Comparison of ENCODE assay signal across 8 mouse cellular contexts in the genomic region with DNA sequence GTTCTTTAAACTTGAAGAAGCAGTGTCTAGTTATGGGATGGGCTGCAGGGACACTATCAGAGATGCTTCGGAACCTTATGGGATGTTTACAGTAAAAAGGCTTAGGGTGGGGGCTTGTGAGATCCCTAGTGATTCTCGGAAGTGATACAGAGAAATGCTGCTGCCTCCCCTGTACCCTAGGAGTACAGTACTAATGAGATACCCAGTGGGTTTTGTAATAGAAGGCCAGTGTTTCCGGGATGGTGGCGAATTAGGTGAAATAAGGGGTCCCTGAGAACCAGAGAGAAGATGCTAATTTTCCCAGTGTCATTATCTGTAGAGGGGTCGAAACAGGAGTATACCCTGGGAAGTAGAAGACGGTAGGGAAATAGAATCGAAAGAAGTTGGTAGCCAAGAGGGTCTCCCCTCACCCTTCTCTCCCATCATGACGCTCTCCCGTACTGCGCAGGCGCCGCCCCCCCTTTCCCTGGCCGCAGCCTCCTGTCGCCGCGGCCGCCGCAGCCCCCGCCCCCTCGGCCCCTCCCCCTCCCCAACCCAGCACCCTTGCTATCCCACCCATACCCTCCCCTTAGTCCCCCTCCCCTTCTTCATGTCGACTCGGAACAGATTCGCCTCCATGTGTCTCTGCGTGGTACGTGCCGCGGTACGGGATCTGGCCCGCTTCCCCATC. TPM values are rescaled to one million over a fixed set of nuclear protein-coding genes. Genes with fewer than 3 reads are reported as not detected.
DNase-seq lines count a peak whose midpoint lies in the region; ATAC-seq and TF ChIP-seq lines count a peak whose summit lies in the region.

No protein-coding gene starts in this region.

- H3K27ac ChIP-seq in kidney, embryonic 14.5 days (ENCODE audit: low read depth, low read length): no peak overlapping the region
- H3K27ac ChIP-seq in forebrain, embryonic 15.5 days (replicated peaks): peak overlapping the region; percentile 38
- no peak overlapping the region for H3K27ac ChIP-seq in liver, embryonic 14.5 days
- no peak overlapping the region; the same call in 1 of the 2 replicates for H3K27ac ChIP-seq in stomach, postnatal 0 days (replicated peaks)

- no peak for DNase-seq in kidney, adult 8-10 months
- peak; percentile 55 to 70 for DNase-seq in cerebellum, postnatal 14 days
- no peak for DNase-seq in liver, embryonic 14.5 days (ENCODE audit: low read depth in 3 of 3, low spot score in 3 of 3)
- no peak for DNase-seq in stomach, postnatal 0 days (ENCODE audit: low spot score)
- DNase-seq in yolk sac, embryonic 10.5 days (ENCODE audit: low spot score): no peak

- H3K9me3 ChIP-seq in kidney, embryonic 14.5 days (ENCODE audit: control insufficient read depth, low read length): no peaks in the 10 kb centered on the region
- H3K9me3 ChIP-seq in forebrain, embryonic 15.5 days: no peaks in the 10 kb centered on the region
- H3K9me3 ChIP-seq in liver, embryonic 14.5 days (ENCODE audit: control insufficient read depth, low read length): no peaks in the 10 kb centered on the region
- H3K9me3 ChIP-seq in stomach, postnatal 0 days (ENCODE audit: control insufficient read depth, low read length): no peaks in the 10 kb centered on the region

- no peak for TF ChIP-seq EP300 in liver, embryonic 14.5 days (IDR thresholded peaks at IDR 0.05; ENCODE audit: low read depth)
- TF ChIP-seq EP300 in stomach, postnatal 0 days (optimal IDR thresholded peaks at IDR 0.05): no peak

- H3K36me3 ChIP-seq in kidney, embryonic 14.5 days (ENCODE audit: control insufficient read depth, insufficient read depth, low read length): no peaks in the 10 kb centered on the region
- H3K36me3 ChIP-seq in forebrain, embryonic 15.5 days: no peaks in the 10 kb centered on the region
- no peaks in the 10 kb centered on the region for H3K36me3 ChIP-seq in liver, embryonic 14.5 days (replicated peaks; ENCODE audit: control insufficient read depth, insufficient read depth, low read depth)
- H3K36me3 ChIP-seq in stomach, postnatal 0 days (ENCODE audit: control insufficient read depth, insufficient read depth, low read length): no peaks in the 10 kb centered on the region

- ATAC-seq in kidney, embryonic 14.5 days (ENCODE audit: low FRiP score, low TSS enrichment): no peak
- ATAC-seq in forebrain, embryonic 15.5 days (replicated peaks): no peak
- no peak for ATAC-seq in liver, embryonic 14.5 days (ENCODE audit: insufficient read depth)
- no peak for ATAC-seq in stomach, postnatal 0 days (ENCODE audit: low FRiP score, low TSS enrichment)
- no peak for ATAC-seq in inflammation-experienced regulatory T-cells, adult 6 months

- 6% methylated on average over 20 of the region's 29 CpGs for WGBS in kidney, embryonic 14.5 days
- 5% methylated on average over 26 of the region's 29 CpGs for WGBS in forebrain, embryonic 15.5 days
- 6% methylated on average over 26 of the region's 29 CpGs for WGBS in liver, embryonic 14.5 days (ENCODE audit: insufficient replicate concordance)
- 6% methylated on average over 24 of the region's 29 CpGs for WGBS in stomach, postnatal 0 days

- H3K4me3 ChIP-seq in kidney, embryonic 14.5 days (ENCODE audit: low read length): peak overlapping the region; percentile 35
- peak overlapping the region; percentile 39 for H3K4me3 ChIP-seq in forebrain, embryonic 15.5 days
- H3K4me3 ChIP-seq in liver, embryonic 14.5 days (ENCODE audit: insufficient read depth in 1 of 2, low read depth in 2 of 2, low read length in 2 of 2): no peak overlapping the region
- H3K4me3 ChIP-seq in stomach, postnatal 0 days (ENCODE audit: low read depth, low read length): peak overlapping the region; percentile 28

- no peak for TF ChIP-seq CTCF in liver, embryonic 14.5 days (IDR thresholded peaks at IDR 0.05; ENCODE audit: low read depth)
- no peak for TF ChIP-seq CTCF in stomach, postnatal 0 days (IDR thresholded peaks at IDR 0.05; ENCODE audit: low read depth)

- H3K27me3 ChIP-seq in kidney, embryonic 14.5 days (ENCODE audit: control insufficient read depth, insufficient read depth, low read length): no peaks in the 10 kb centered on the region
- no peaks in the 10 kb centered on the region for H3K27me3 ChIP-seq in forebrain, embryonic 15.5 days
- peaks cover 27% of the 10 kb centered on the region for H3K27me3 ChIP-seq in liver, embryonic 14.5 days (ENCODE audit: control insufficient read depth, insufficient read depth, low read length)
- H3K27me3 ChIP-seq in stomach, postnatal 0 days (ENCODE audit: control insufficient read depth, insufficient read depth, low read length): no peaks in the 10 kb centered on the region

- peaks cover 66% of the 10 kb centered on the region for H3K4me1 ChIP-seq in kidney, embryonic 14.5 days (ENCODE audit: control insufficient read depth, insufficient read depth, low read length)
- H3K4me1 ChIP-seq in forebrain, embryonic 15.5 days: peaks cover 85% of the 10 kb centered on the region
- H3K4me1 ChIP-seq in liver, embryonic 14.5 days (replicated peaks; ENCODE audit: control insufficient read depth in 2 of 2, insufficient read depth in 2 of 2, low read length in 1 of 2): peaks cover 6 to 16% of the 10 kb centered on the region in 2 experiments
- H3K4me1 ChIP-seq in stomach, postnatal 0 days (replicated peaks; ENCODE audit: control insufficient read depth, insufficient read depth): 0 out of 2 replicates have a peak, but pooled peaks cover 4% of the 10 kb centered on the region

- peak overlapping the region; percentile 56 for H3K4me2 ChIP-seq in kidney, embryonic 14.5 days (replicated peaks; ENCODE audit: low read depth, low read length)
- peak overlapping the region; percentile 60 for H3K4me2 ChIP-seq in forebrain, embryonic 15.5 days (replicated peaks)
- H3K4me2 ChIP-seq in liver, embryonic 14.5 days (ENCODE audit: low read depth): peak overlapping the region; percentile 41
- peak overlapping the region; percentile 47 for H3K4me2 ChIP-seq in stomach, postnatal 0 days (replicated peaks; ENCODE audit: low read depth)

- H3K9ac ChIP-seq in kidney, embryonic 14.5 days (ENCODE audit: low read depth, low read length): peak overlapping the region; percentile 47; the same call in 1 of the 2 replicates
- peak overlapping the region; percentile 49 for H3K9ac ChIP-seq in forebrain, embryonic 15.5 days (replicated peaks)
- H3K9ac ChIP-seq in liver, embryonic 14.5 days (replicated peaks): no peak overlapping the region
- no peak overlapping the region; the same call in 1 of the 2 replicates for H3K9ac ChIP-seq in stomach, postnatal 0 days (ENCODE audit: low read length)

RNA-seq across cellular contexts. Expression of a gene that starts 6.9 kb away (rescaled TPM):
- 13.2 and 16.4 TPM in 2 replicates for polyA plus RNA-seq in kidney, embryonic 14.5 days (2014; fragmentation: Nextera tagmentation; extraction: Ambion mirVana)
- 27.8 and 29.8 TPM in 2 replicates for polyA plus RNA-seq in forebrain, embryonic 15.5 days (2015; fragmentation: Nextera tagmentation; extraction: Ambion mirVana)
- 1.5 and 1.9 TPM in 2 replicates for polyA plus RNA-seq in liver, embryonic 14.5 days (2012; rRNA removed)
- 0.33 and 0.54 TPM in 2 replicates for polyA plus RNA-seq in liver, embryonic 14.5 days (2014; fragmentation: Nextera tagmentation; extraction: Ambion mirVana)
- 2.6 and 3.9 TPM in 2 replicates for polyA plus RNA-seq in stomach, postnatal 0 days (2015; fragmentation: Nextera tagmentation; extraction: Ambion mirVana)
- polyA plus RNA-seq in inflammation-experienced regulatory T-cells, adult 6 months (2017; shearing (Covaris generic)): 10 to 100 TPM in 2 of 3 experiments, 1 to 10 TPM in 1; 7.1 to 14.6 (median 11.2) TPM

RNA-seq across cellular contexts. Expression of a gene that starts 8.4 kb away (rescaled TPM):
- 41.1 and 58.4 TPM in 2 replicates for polyA plus RNA-seq in kidney, embryonic 14.5 days (2014; fragmentation: Nextera tagmentation; extraction: Ambion mirVana)
- polyA plus RNA-seq in forebrain, embryonic 15.5 days (2015; fragmentation: Nextera tagmentation; extraction: Ambion mirVana): 57.0 and 60.7 TPM in 2 replicates
- 27.8 and 40.6 TPM in 2 replicates for polyA plus RNA-seq in liver, embryonic 14.5 days (2012; rRNA removed)
- polyA plus RNA-seq in liver, embryonic 14.5 days (2014; fragmentation: Nextera tagmentation; extraction: Ambion mirVana): 84.1 and 98.1 TPM in 2 replicates
- polyA plus RNA-seq in stomach, postnatal 0 days (2015; fragmentation: Nextera tagmentation; extraction: Ambion mirVana): 136 and 143 TPM in 2 replicates
- polyA plus RNA-seq in inflammation-experienced regulatory T-cells, adult 6 months (2017; shearing (Covaris generic)): 100 to 1,000 TPM; 110 to 132 (median 128) TPM

RNA-seq across cellular contexts. Expression of a gene that starts 23.2 kb away (rescaled TPM):
- 28.2 and 34.9 TPM in 2 replicates for polyA plus RNA-seq in kidney, embryonic 14.5 days (2014; fragmentation: Nextera tagmentation; extraction: Ambion mirVana)
- polyA plus RNA-seq in forebrain, embryonic 15.5 days (2015; fragmentation: Nextera tagmentation; extraction: Ambion mirVana): 35.3 and 37.5 TPM in 2 replicates
- polyA plus RNA-seq in liver, embryonic 14.5 days (2012; rRNA removed): 4.2 and 4.6 TPM in 2 replicates
- polyA plus RNA-seq in liver, embryonic 14.5 days (2014; fragmentation: Nextera tagmentation; extraction: Ambion mirVana): 3.4 and 4.2 TPM in 2 replicates
- polyA plus RNA-seq in stomach, postnatal 0 days (2015; fragmentation: Nextera tagmentation; extraction: Ambion mirVana): 9.8 and 11.1 TPM in 2 replicates
- 1 to 10 TPM; 2.5 to 5.0 (median 4.9) TPM for polyA plus RNA-seq in inflammation-experienced regulatory T-cells, adult 6 months (2017; shearing (Covaris generic))

RNA-seq across cellular contexts. Expression of a gene that starts 28.0 kb away (rescaled TPM):
- 48.5 and 63.1 TPM in 2 replicates for polyA plus RNA-seq in kidney, embryonic 14.5 days (2014; fragmentation: Nextera tagmentation; extraction: Ambion mirVana)
- 71.5 and 75.6 TPM in 2 replicates for polyA plus RNA-seq in forebrain, embryonic 15.5 days (2015; fragmentation: Nextera tagmentation; extraction: Ambion mirVana)
- 10.8 and 14.8 TPM in 2 replicates for polyA plus RNA-seq in liver, embryonic 14.5 days (2012; rRNA removed)
- polyA plus RNA-seq in liver, embryonic 14.5 days (2014; fragmentation: Nextera tagmentation; extraction: Ambion mirVana): 11.9 and 12.1 TPM in 2 replicates
- 34.4 and 38.5 TPM in 2 replicates for polyA plus RNA-seq in stomach, postnatal 0 days (2015; fragmentation: Nextera tagmentation; extraction: Ambion mirVana)
- 10 to 100 TPM; 32.7 to 38.3 (median 36.0) TPM for polyA plus RNA-seq in inflammation-experienced regulatory T-cells, adult 6 months (2017; shearing (Covaris generic))

RNA-seq across cellular contexts. Expression of a gene that starts 30.3 kb away (rescaled TPM):
- 2.0 and 2.4 TPM in 2 replicates for polyA plus RNA-seq in kidney, embryonic 14.5 days (2014; fragmentation: Nextera tagmentation; extraction: Ambion mirVana)
- polyA plus RNA-seq in forebrain, embryonic 15.5 days (2015; fragmentation: Nextera tagmentation; extraction: Ambion mirVana): 1.8 and 2.0 TPM in 2 replicates
- polyA plus RNA-seq in liver, embryonic 14.5 days (2012; rRNA removed): 1.3 TPM in 2 replicates
- 2.6 and 4.1 TPM in 2 replicates for polyA plus RNA-seq in liver, embryonic 14.5 days (2014; fragmentation: Nextera tagmentation; extraction: Ambion mirVana)
- polyA plus RNA-seq in stomach, postnatal 0 days (2015; fragmentation: Nextera tagmentation; extraction: Ambion mirVana): 0.70 and 0.83 TPM in 2 replicates
- polyA plus RNA-seq in inflammation-experienced regulatory T-cells, adult 6 months (2017; shearing (Covaris generic)): not detected

Comparison
In these comparisons a context has a peak if more than half of its experiments do, and no peak if none do; other contexts are left out.
1. H3K4me3 ChIP-seq: peak in kidney, embryonic 14.5 days (single experiment), forebrain, embryonic 15.5 days (single experiment) and stomach, postnatal 0 days (single experiment); none in liver, embryonic 14.5 days (0 of 2).
2. H3K9ac ChIP-seq: peak in kidney, embryonic 14.5 days (single experiment) and forebrain, embryonic 15.5 days (single experiment); none in liver, embryonic 14.5 days (single experiment) and stomach, postnatal 0 days (single experiment).
3. DNase-seq: peak in cerebellum, postnatal 14 days (2 of 2); none in kidney, adult 8-10 months (0 of 2), liver, embryonic 14.5 days (0 of 3), stomach, postnatal 0 days (single experiment) and yolk sac, embryonic 10.5 days (single experiment).
4. Peak in every context shown above with its lines, with median percentiles within 50 percentile points of each other: H3K4me2 ChIP-seq.